Mouse (Mus musculus): ENCODE data around the gene Gm20837.
"Not testable (repeated sequence)": the region's sequence is repeated elsewhere in the genome, so short reads cannot be mapped to it uniquely, and the experiment has no call there.

The Gm20837 gene

GRCm38 (mm10) chrY:90400948-90401347 lies at the start of gene Gm20837:
TSS of gene Gm20837 (plus strand) at chrY:90401248.
- in situ Hi-C loops (cut with MboI, MseI) = not testable (repeated sequence)
